Mouse (Mus musculus) fat pad, adult 2 months (tissue): Measurements from ENCODE around the gene Ttll11.

Experiments
- DNase-seq: peaks from one replicate; pipeline ENCODE4 v3.0.0-alpha.2; 2011; ENCODE audit warnings: low read depth, low spot score; ENCODE audit errors: extremely low read depth

The Ttll11 gene

GRCm38 (mm10) chr2:35830966-35831903 is 148.5 kb downstream of the Ttll11 start:
- no peak for DNase-seq

DNA sequence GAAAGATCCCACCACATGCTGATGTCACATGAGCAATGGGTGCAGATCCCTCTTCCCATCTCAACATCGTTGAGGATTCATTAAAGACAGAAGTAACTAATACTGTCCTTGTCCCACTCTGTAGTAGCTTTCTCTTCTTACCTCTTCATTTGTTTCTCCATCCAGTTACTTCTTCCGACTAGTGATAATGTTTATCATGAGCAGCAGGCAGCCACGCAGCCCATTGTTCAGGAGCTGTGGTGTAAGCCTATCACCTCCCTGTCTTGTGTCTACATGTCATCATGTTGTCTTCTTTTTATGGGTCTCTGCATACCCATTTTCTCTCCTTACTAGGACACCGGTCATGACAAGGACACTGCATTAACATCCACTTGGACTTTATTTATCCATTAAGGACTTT is 150.6 kb downstream of the Ttll11 start:
- DNase-seq = no peak

DNA sequence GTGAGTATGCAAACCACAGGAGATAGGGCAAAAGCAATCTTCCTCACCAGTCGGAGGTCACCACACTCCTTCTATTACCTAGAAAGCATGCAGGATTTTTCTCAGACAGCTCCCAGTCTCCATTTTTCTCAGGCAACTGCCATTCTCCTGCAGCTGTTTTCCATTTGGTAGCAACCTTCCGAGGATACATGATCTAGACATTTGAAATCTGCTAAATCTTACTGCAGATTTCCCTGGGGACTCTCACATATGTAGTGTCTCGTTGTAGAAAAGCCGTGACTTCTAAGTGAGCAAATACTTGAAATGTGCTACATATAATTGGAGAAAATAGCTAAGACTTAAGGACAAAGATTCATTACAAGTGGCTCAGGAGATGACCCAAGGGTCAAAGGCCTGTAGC is 151.8 kb downstream of the Ttll11 start:
- DNase-seq = no peak

DNA sequence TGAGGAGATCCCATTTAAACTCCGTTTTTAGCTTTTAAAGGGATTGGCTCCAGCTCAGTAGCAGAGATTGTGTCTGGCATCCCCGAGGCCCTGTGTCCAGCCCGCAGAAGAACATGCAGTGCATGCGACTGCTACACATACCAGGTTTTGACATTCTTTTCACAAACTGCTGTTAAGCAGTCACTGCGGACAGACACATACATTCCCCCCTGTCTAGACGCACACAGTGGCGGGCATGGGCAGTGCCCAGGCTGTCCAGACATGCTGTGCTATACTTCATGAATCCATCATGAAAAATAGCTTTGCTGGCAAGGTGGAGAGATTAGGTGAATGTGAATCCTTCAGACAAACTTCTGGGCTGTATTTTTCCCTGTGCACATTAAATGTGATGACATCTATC is 154.6 kb downstream of the Ttll11 start:
- DNase-seq = no peak

- DNase-seq = no peak
These were observed 156.1 kb downstream of the Ttll11 start for GRCm38 (mm10) chr2:35823589-35823988.

GRCm38 (mm10) chr2:35818883-35819282 is 160.8 kb downstream of the Ttll11 start:
- no peak for DNase-seq

DNA sequence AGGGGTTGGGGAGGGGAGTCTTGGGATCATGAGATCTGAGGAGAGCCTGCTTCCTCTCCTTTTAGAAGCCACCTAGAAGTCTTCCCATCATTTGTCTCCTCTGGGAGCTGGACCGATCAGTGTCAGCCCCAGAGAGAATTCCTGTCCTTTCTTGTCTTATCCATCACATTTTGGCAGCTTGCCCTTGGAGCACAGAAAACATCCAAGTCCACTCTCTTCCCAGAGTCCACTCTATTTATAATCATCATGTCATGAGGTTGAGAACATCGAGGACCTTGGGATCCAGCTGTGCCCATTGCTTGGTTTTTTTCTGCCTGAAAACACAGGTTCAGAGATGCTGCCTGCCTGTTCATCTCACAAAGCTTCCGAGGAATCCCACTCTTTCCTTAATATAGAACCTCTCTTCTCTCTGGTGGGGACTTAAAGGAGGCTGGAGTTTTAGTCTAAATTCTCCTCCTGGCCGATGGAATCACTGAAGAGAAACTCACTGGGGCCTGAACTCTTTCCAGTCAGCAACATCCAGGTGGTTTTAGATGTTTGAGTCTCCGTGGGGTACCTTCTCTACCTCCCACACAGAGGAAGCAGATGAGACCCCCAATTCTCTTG is 163.6 kb downstream of the Ttll11 start:
- no peak for DNase-seq

GRCm38 (mm10) chr2:35812561-35812933 is 167.2 kb downstream of the Ttll11 start:
- no peak for DNase-seq

DNA sequence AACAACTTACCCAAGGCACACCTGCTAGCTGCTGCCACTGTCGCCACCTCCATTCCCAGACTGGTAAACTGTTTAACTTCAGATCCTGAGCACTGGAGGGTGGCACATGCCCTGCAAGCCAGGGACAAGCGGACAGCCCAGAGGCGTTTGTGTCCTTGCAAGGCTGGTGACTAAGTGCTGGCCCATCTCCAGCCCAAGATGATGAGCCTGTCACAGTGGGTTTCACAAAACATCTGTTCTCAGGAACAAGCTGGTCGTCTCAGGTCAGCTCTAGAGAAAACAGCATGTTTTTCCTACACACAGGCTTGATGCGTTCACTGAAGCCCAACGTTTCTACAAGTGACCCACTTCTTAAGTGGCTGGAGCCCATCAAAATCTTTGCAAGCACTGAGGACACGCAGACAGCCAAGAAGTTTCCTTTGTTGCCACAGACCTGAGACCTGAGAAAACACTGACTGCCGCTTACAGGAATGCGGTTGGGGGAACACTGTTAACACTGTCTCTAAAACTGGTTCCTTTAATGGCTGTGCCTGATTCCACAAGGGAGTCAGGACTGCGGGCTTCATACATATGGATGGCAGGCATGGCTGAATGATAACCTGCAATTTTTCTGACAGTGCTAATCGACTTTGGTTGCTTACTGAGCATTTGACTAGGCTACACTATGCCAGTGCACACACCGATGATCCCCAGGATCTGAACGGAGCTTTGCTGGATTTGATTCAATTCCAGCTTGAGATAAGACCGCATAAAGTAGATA is 167.7 kb downstream of the Ttll11 start:
- no peak for DNase-seq

- DNase-seq = no peak
These were observed 169.7 kb downstream of the Ttll11 start for GRCm38 (mm10) chr2:35810027-35810426.

- no peak for DNase-seq
These were observed 170.6 kb downstream of the Ttll11 start for GRCm38 (mm10) chr2:35809141-35809540.

DNA sequence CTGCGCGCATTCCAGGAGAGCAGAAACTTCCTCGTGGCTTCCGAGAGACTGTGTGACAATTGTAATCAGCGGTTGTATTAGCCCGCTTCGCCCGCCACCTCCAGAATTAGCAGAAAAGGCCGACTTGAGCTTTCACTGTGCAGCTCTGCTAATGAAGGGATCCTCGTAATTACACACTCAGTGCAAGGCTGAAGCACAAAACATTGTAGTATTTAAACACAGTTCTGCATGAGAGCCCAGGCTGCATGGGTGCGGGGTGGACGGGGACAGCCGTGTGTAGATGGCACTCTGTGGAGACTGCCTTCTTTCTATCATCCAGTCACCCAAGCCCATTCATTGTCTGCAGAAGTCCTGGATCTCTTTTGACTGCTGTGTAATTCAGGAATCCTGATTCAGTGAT is 173.8 kb downstream of the Ttll11 start:
- no peak for DNase-seq

DNA sequence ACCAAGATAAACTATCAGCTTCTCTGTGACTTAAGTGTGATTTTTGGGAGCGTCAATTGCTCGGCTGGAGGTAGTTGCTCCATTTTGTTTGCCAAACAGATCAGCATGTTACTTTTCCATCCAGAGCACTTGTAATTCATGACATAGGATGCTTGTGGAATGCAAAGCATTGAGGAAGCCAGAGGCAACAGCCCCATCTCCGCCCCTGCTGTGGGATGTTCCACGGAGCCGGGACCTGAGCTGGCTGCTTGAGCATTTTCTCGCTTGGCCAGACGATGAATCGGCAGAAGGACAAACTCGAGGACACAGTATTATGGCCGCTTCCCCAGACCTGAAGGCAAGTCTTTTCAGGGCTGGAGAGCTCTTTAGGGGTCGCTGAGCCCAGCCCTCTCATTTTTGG is 176.6 kb downstream of the Ttll11 start:
- DNase-seq = no peak

- no peak for DNase-seq
These were observed 178.0 kb downstream of the Ttll11 start for GRCm38 (mm10) chr2:35801759-35802158.

DNA sequence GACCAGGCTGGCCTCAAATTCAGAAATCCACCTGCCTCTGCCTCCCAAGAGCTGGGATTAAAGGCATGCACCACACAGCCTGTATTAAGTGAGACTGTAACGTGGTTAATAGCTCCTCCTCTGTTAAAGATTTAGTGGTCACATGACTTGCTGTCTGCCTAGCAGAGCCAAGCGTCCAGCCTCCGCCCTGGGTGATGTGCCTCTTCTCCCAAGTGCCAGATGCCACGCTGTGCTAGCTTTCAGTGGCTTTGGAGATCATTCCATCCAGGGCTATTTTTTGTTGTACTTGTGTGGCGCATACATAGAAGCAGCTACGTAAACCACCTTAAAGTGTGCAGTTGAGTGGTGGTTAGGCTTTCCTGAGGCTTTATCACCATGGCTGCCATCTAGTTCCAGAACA is 180.6 kb downstream of the Ttll11 start:
- no peak for DNase-seq

- no peak for DNase-seq
These were observed 181.7 kb downstream of the Ttll11 start for GRCm38 (mm10) chr2:35797998-35798397.

DNA sequence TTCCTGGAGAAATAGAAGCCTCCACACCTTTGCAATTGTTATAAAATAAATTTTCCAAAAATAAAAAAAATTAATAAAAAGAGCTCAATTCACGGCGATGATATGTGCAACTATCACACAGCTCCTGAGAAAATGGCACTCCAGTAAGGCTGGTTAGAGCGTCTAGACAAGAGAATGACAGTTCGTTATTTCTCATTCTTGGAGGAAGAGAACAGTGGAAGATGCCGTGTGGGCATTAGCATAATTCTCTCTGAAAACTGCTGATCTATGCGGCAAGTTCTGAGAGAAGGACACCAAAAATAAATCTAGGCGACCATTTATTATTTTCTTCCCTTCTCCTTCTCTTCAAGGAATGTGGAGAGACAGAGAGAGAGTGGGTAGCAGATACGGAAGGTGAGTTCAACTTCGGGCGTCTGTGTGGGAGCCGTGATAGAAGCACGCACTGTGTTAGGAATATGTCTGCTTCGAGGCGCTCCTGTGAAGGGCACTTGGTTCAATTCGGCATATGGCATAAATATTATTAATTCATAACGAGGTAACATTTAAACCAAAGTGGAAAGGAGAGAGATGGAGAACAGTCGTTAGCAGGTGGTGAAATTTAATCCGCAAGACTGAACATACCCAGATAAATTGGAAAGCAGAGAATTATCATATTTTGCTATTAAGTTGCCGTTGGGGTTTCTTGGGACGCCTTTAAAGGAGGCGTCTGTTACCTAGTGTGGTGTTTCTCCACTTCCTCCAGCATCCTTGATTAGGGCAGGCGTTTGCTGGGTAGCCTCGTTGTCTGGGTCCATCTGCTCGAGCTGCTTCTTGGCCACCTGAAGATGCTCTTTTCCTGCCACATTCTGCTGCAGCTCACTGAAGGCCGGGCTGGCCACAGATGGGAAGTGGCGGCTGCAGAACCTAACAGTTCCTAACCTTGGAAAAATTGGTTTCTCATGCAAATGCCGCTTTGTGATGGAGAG is 190.1 kb downstream of the Ttll11 start:
- no peak for DNase-seq

DNA sequence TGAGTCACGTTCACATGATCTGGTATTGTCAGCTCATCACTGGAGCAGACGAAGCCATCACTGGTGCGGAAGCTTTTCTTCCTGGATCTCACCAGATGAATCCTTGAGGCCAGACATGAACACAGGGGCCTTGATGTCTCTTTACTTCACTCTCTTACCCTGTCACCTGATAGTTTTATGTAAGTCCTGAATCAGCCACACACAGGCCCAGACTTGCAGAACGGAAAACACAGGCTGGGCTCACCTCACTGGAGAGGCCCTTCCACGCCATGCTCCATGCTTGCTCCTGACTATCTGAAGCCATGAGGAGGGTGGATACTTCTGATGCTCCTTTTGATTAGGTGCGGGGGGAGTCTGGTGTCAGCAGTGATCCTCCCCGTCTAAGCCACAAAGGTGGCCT is 193.8 kb downstream of the Ttll11 start:
- DNase-seq = no peak

DNA sequence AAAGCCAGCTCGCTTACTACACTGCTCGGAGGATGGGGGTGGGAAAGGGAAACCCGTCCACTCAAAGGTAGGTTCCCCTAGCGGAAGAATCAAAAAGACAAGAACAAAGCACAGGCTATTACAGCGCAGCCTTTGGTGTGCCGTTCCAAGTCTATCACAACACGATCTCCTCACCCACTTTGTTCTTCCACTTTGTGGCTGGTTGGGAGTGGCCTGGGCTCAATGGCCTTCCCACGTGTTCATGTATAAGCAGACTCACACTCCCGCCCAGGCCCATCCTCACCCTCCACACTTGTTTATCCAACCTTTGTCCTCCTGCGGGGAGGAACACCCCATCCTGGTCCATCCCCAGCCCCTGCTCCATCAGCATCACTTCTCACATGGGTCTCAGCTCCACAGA is 196.3 kb downstream of the Ttll11 start:
- no peak for DNase-seq

- no peak for DNase-seq
These were observed 200.4 kb downstream of the Ttll11 start for GRCm38 (mm10) chr2:35779266-35779665.

DNA sequence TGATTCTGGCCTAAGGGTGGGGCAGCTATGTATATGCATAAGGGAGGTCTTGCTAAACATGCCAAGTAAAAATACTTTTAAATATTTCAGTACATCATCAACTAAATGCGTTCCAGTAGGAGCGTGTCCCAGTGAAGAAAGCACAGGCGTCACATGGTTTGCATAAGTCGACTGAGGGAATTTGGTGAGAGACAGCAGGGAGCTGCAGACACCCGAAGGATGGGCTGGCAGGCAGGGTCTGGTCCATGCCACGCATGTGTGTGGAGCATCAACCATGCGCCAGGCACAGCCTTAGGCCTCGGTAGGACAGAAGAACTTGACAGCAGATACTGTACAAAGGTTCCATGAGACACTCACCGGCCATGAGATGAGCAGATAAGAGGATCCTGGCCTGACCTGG is 202.8 kb downstream of the Ttll11 start:
- DNase-seq = no peak
